Mouse (Mus musculus) neural tube, embryonic 11.5 days (tissue): ENCODE data around the gene Pkd2. TPM values are rescaled to one million over a fixed set of nuclear protein-coding genes. Genes with fewer than 3 reads are reported as not detected.

ENCODE experiments used
- ATAC-seq: fragments of 200-750 bp; cut with Nextera tagmentation; 2 replicates; pipeline ENCODE4 v1.8.0; 2017; ENCODE audit warnings: moderate number of reproducible peaks, mild to moderate bottlenecking, moderate TSS enrichment, moderate library complexity; ENCODE audit not compliant: insufficient read depth, low FRiP score, low TSS enrichment
- DNase-seq: peaks from one replicate; pipeline ENCODE4 v3.0.0-alpha.2; 2015; ENCODE audit warnings: low spot score
- H3K27ac ChIP-seq: fragments of 300-500 bp; sonication (generic); 2 replicates; pipeline ENCODE4 v1.5.1; 2014; ENCODE audit warnings: low read depth, mild to moderate bottlenecking, low read length
- H3K27me3 ChIP-seq: fragments of 300-500 bp; sonication (generic); 2 replicates; pipeline ENCODE4 v1.6.1; 2014; ENCODE audit warnings: mild to moderate bottlenecking, low read length, mixed read lengths; ENCODE audit not compliant: control insufficient read depth, insufficient read depth
- H3K36me3 ChIP-seq: fragments of 300-500 bp; sonication (generic); 2 replicates; pipeline ENCODE4 v1.6.1; 2014; ENCODE audit warnings: mild to moderate bottlenecking, low read length, moderate library complexity, mixed read lengths; ENCODE audit not compliant: control insufficient read depth, insufficient read depth
- H3K4me1 ChIP-seq: fragments of 300-500 bp; sonication (generic); 2 replicates; pipeline ENCODE4 v1.6.1; 2014; ENCODE audit warnings: low read length, mixed read lengths; ENCODE audit not compliant: control insufficient read depth, insufficient read depth
- H3K4me2 ChIP-seq: fragments of 300-500 bp; sonication (generic); 2 replicates; pipeline ENCODE4 v1.6.1; 2014; ENCODE audit warnings: low read depth, mild to moderate bottlenecking, moderate library complexity
- H3K4me3 ChIP-seq: fragments of 300-500 bp; sonication (generic); 2 replicates; pipeline ENCODE4 v1.5.1; 2014; ENCODE audit warnings: low read depth, low read length
- H3K9ac ChIP-seq: fragments of 300-500 bp; sonication (generic); 2 replicates; pipeline ENCODE4 v1.6.1; 2014; ENCODE audit warnings: mild to moderate bottlenecking, low read length
- H3K9me3 ChIP-seq: fragments of 300-500 bp; sonication (generic); 2 replicates; pipeline ENCODE4 v1.6.1; 2016; ENCODE audit warnings: low read length; ENCODE audit not compliant: control insufficient read depth
- WGBS: fragments of 180-500 bp; shearing (Covaris S2); extraction: QIAGEN DNeasy Blood & Tissue Kit; methylation state at CpG from one replicate; pipeline ENCODE4 v1.1.7; 2014; 5-methylcytosine and 5-hydroxymethylcytosine counted together
- polyA plus RNA-seq: library from polyadenylated mRNA; unstranded; fragments of >200 nt; fragmentation: Nextera tagmentation; extraction: Ambion mirVana; gene quantifications from 2 replicates; pipeline ENCODE4 v1.2.1, GENCODE M21; 2014

The Pkd2 gene
- polyA plus RNA-seq: 14.6 and 14.7 TPM in 2 replicates

GRCm38 (mm10) chr5:104458832-104459705 is at the start of gene Pkd2:
Pkd2 (plus strand) TSS chr5:104459450.
- H3K27ac ChIP-seq: peak within 1 kb of the TSS; percentile 91
- H3K9me3 ChIP-seq: no peaks in the 10 kb centered on the region; the same call in 1 of the 2 replicates
- peak; percentile 85 for DNase-seq
- peak; percentile 80 for ATAC-seq
- H3K27me3 ChIP-seq: no peaks in the 10 kb centered on the region
- H3K36me3 ChIP-seq: peaks cover 3% of the 10 kb centered on the region; the same call in 1 of the 2 replicates
- 14% methylated on average over 39 of the region's 46 CpGs for WGBS
- H3K4me1 ChIP-seq: no peaks in the 10 kb centered on the region
- H3K4me2 ChIP-seq: peak within 1 kb of the TSS; percentile 77
- peak within 1 kb of the TSS; percentile 79 for H3K4me3 ChIP-seq
- peak within 1 kb of the TSS; percentile 98 for H3K9ac ChIP-seq

- no peak overlapping the region for H3K4me2 ChIP-seq
- DNase-seq: no peak
These were observed 43.3 kb upstream of the Pkd2 start for GRCm38 (mm10) chr5:104415999-104416398.

GRCm38 (mm10) chr5:104417028-104417427 is 42.2 kb upstream of the Pkd2 start:
- 76% methylated on average over 3 of the region's 3 CpGs for WGBS
- Histone ChIP-seq H3K4me2 (no peak overlapping the region), H3K4me3 (no peak overlapping the region), H3K27ac (no peak overlapping the region), H3K4me1 (no peaks in the 10 kb centered on the region), H3K9ac (no peak overlapping the region), H3K36me3 (no peaks in the 10 kb centered on the region), H3K27me3 (no peaks in the 10 kb centered on the region), H3K9me3 (no peaks in the 10 kb centered on the region)
- ATAC-seq (no peak), DNase-seq (no peak)

More at GRCm38 (mm10) chr5:104415999-104416398, 43.3 kb upstream of the Pkd2 start:
- no peaks in the 10 kb centered on the region for H3K36me3 ChIP-seq
- no peak for ATAC-seq
- H3K4me1 ChIP-seq: no peaks in the 10 kb centered on the region
- H3K27me3 ChIP-seq: no peaks in the 10 kb centered on the region
- H3K27ac ChIP-seq: no peak overlapping the region
- 51% methylated on average over 2 of the region's 2 CpGs for WGBS
- no peak overlapping the region for H3K9ac ChIP-seq
- H3K9me3 ChIP-seq: no peaks in the 10 kb centered on the region
- no peak overlapping the region for H3K4me3 ChIP-seq

- H3K4me3 ChIP-seq: no peak overlapping the region
- DNase-seq (no peak), ATAC-seq (no peak)
- H3K4me1 ChIP-seq: no peaks in the 10 kb centered on the region
- no peak overlapping the region for H3K9ac ChIP-seq
- H3K4me2 ChIP-seq: no peak overlapping the region
- H3K9me3 ChIP-seq: no peaks in the 10 kb centered on the region
- H3K27ac ChIP-seq: no peak overlapping the region
- H3K36me3 ChIP-seq: no peaks in the 10 kb centered on the region
- H3K27me3 ChIP-seq: no peaks in the 10 kb centered on the region
- 90% methylated on average over 1 of the region's 1 CpGs for WGBS
These were observed 41.5 kb upstream of the Pkd2 start for GRCm38 (mm10) chr5:104417721-104418120.

- Histone ChIP-seq H3K27me3 (no peaks in the 10 kb centered on the region), H3K9ac (no peak overlapping the region), H3K4me1 (no peaks in the 10 kb centered on the region), H3K27ac (no peak overlapping the region), H3K36me3 (no peaks in the 10 kb centered on the region), H3K4me2 (no peak overlapping the region), H3K9me3 (no peaks in the 10 kb centered on the region), H3K4me3 (no peak overlapping the region)
- WGBS: 81% methylated on average over 2 of the region's 2 CpGs
- no peak for DNase-seq
- no peak for ATAC-seq
These were observed 37.2 kb upstream of the Pkd2 start for GRCm38 (mm10) chr5:104422039-104422438.

GRCm38 (mm10) chr5:104423861-104424260 is 35.4 kb upstream of the Pkd2 start:
- ATAC-seq (no peak), DNase-seq (no peak)
- WGBS: 89% methylated on average over 3 of the region's 3 CpGs
- Histone ChIP-seq H3K9me3 (no peaks in the 10 kb centered on the region), H3K4me2 (no peak overlapping the region), H3K4me3 (no peak overlapping the region), H3K27ac (no peak overlapping the region), H3K4me1 (no peaks in the 10 kb centered on the region), H3K36me3 (no peaks in the 10 kb centered on the region), H3K9ac (no peak overlapping the region), H3K27me3 (no peaks in the 10 kb centered on the region)

GRCm38 (mm10) chr5:104425949-104426348 is 33.3 kb upstream of the Pkd2 start:
- Histone ChIP-seq H3K36me3 (no peaks in the 10 kb centered on the region), H3K9me3 (no peaks in the 10 kb centered on the region), H3K9ac (no peak overlapping the region), H3K27me3 (no peaks in the 10 kb centered on the region), H3K4me2 (no peak overlapping the region), H3K4me1 (no peaks in the 10 kb centered on the region), H3K27ac (no peak overlapping the region), H3K4me3 (no peak overlapping the region)
- WGBS: 80% methylated on average over 8 of the region's 8 CpGs
- ATAC-seq (no peak), DNase-seq (no peak)

- WGBS: 46% methylated on average over 12 of the region's 12 CpGs
These were observed 26.4 kb upstream of the Pkd2 start for GRCm38 (mm10) chr5:104432886-104433285.

More at GRCm38 (mm10) chr5:104432886-104433285, 26.4 kb upstream of the Pkd2 start:
- Histone ChIP-seq H3K4me2 (no peak overlapping the region), H3K9me3 (no peaks in the 10 kb centered on the region), H3K4me3 (no peak overlapping the region), H3K27ac (no peak overlapping the region), H3K4me1 (no peaks in the 10 kb centered on the region), H3K9ac (no peak overlapping the region), H3K36me3 (no peaks in the 10 kb centered on the region), H3K27me3 (no peaks in the 10 kb centered on the region)
- ATAC-seq (no peak), DNase-seq (peak; percentile 14)
